8 mouse cellular contexts compared by ENCODE assay signal in the genomic region with DNA sequence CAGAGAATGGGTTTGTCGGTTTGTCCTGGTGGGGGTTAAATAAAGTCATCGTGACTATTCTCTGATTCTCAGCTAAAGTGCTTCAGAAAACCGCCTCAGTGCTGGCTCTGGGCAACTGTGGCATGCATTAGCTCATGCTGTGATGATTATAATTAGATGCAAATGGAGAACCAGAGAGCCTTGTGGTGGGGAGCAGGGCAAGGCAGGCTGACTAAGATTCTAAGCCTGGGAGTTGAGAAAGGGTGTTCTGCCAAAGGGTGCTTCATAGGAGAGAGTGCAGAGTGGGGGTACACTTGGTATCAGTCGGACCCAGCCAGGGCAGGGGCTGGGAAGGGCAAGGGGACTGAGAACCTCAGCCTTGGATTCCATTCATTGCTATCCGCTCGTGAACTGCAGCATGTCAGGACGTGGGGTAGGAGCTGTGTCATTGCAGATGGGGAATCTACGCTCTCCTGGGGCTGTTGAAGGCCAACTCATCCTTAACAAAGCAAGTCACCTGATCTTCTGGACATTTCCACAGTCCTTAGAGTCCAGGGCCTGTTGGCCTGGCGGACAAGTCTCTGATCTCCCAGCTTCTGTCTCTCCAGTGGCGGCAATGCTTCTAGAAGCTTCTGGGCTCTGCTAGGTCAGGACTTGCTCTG. TPM values are rescaled to one million over a fixed set of nuclear protein-coding genes. Genes with fewer than 3 reads are reported as not detected.
DNase-seq lines count a peak whose midpoint lies in the region; ATAC-seq and TF ChIP-seq lines count a peak whose summit lies in the region.

No protein-coding gene starts in this region.

- no peak for TF ChIP-seq CTCF in kidney, adult 2 months (conservative IDR thresholded peaks at IDR 0.05; ENCODE audit: insufficient read depth, insufficient read length, low read depth, low read length)
- no peak for TF ChIP-seq CTCF in C2C12 (IDR thresholded peaks at IDR 0.05; ENCODE audit: control insufficient read depth, insufficient read depth, insufficient read length)
- TF ChIP-seq CTCF in brain, embryonic 14.5 days (IDR thresholded peaks at IDR 0.05; ENCODE audit: borderline replicate concordance, extremely low read depth, insufficient read depth, insufficient read length) = no peak
- no peak for TF ChIP-seq CTCF in hindbrain, postnatal 0 days (IDR thresholded peaks at IDR 0.05; ENCODE audit: low read depth)

- H3K9ac ChIP-seq in hindbrain, postnatal 0 days (replicated peaks; ENCODE audit: low read length) = no peak overlapping the region

- no peak for TF ChIP-seq POLR2A in kidney, adult 2 months (IDR thresholded peaks at IDR 0.05; ENCODE audit: low read depth, low read length)
- no peak for TF ChIP-seq POLR2A in brain, embryonic 14.5 days (IDR thresholded peaks at IDR 0.05; ENCODE audit: borderline replicate concordance, extremely low read depth, insufficient read depth, insufficient read length, poor library complexity, severe bottlenecking)

- peaks cover 30% of the 10 kb centered on the region for H3K4me1 ChIP-seq in kidney, adult 2 months (ENCODE audit: control insufficient read depth, insufficient read depth, low read length)
- H3K4me1 ChIP-seq in hindbrain, postnatal 0 days (ENCODE audit: insufficient read depth, low read length) = peaks cover 28% of the 10 kb centered on the region

- no peaks in the 10 kb centered on the region for H3K36me3 ChIP-seq in kidney, adult 2 months (ENCODE audit: control insufficient read depth, insufficient read depth, low read length)
- peaks cover 66% of the 10 kb centered on the region for H3K36me3 ChIP-seq in C2C12 (ENCODE audit: control insufficient read depth, insufficient read depth)
- no peaks in the 10 kb centered on the region for H3K36me3 ChIP-seq in hindbrain, postnatal 0 days (ENCODE audit: insufficient read depth, low read length)

- no peaks in the 10 kb centered on the region for H3K27me3 ChIP-seq in kidney, adult 2 months (replicated peaks; ENCODE audit: control insufficient read depth, insufficient read depth, low read length)
- H3K27me3 ChIP-seq in C2C12 (ENCODE audit: control insufficient read depth, insufficient read depth, insufficient read length) = no peaks in the 10 kb centered on the region
- H3K27me3 ChIP-seq in hindbrain, postnatal 0 days (ENCODE audit: insufficient read depth, low read length) = no peaks in the 10 kb centered on the region

- peaks cover 100% of the 10 kb centered on the region for H3K79me2 ChIP-seq in C2C12 (ENCODE audit: control insufficient read depth, insufficient read depth)

- WGBS in kidney, adult 2 months = 59% methylated on average over 10 of the region's 10 CpGs
- WGBS in hindbrain, postnatal 0 days = 37% methylated on average over 10 of the region's 10 CpGs

- peak overlapping the region; percentile 53 for H3K27ac ChIP-seq in kidney, adult 2 months (ENCODE audit: insufficient read depth, low read depth, low read length)
- H3K27ac ChIP-seq in hindbrain, postnatal 0 days = peak overlapping the region; percentile 64

- H3K4me2 ChIP-seq in hindbrain, postnatal 0 days (ENCODE audit: low read depth, low read length) = no peak overlapping the region

- H3ac ChIP-seq in C2C12 (ENCODE audit: control insufficient read depth, insufficient read length, low read depth) = peak overlapping the region; percentile 42

- ATAC-seq in hindbrain, postnatal 0 days = peak; percentile 50
- ATAC-seq in erythroblast, adult 5-6 weeks (replicated peaks; ENCODE audit: low FRiP score, poor library complexity, severe bottlenecking) = no peak

- H3K4me3 ChIP-seq in kidney, adult 2 months (ENCODE audit: insufficient read depth, low read depth, low read length) = no peak overlapping the region
- H3K4me3 ChIP-seq in C2C12 (ENCODE audit: insufficient read depth, poor library complexity, severe bottlenecking) = no peak overlapping the region
- H3K4me3 ChIP-seq in hindbrain, postnatal 0 days (ENCODE audit: low read length) = no peak overlapping the region

- no peaks in the 10 kb centered on the region for H3K9me3 ChIP-seq in hindbrain, postnatal 0 days (ENCODE audit: low read length)

- DNase-seq in kidney, adult 2 months = no peak
- no peak for DNase-seq in kidney, postnatal 4 days
- peak; percentile 69 for DNase-seq in brain, embryonic 14.5 days (ENCODE audit: low read depth)
- DNase-seq in hindbrain, postnatal 0 days (ENCODE audit: low spot score) = peak; percentile 48
- no peak for DNase-seq in adrenal gland, postnatal 36 days
- DNase-seq in thymus, postnatal 0 days (ENCODE audit: low spot score) = no peak

- peaks cover 99% of the 10 kb centered on the region for H3K79me3 ChIP-seq in C2C12 (ENCODE audit: low read depth)

TF ChIP-seq in C2C12, 6 proteins besides CTCF, POLR2A, EP300 and RAD21:
- TF ChIP-seq MAX (IDR thresholded peaks at IDR 0.05) (peak; percentile 14), USF1 (IDR thresholded peaks at IDR 0.05; ENCODE audit: low read depth) (no peak), CEBPB (IDR thresholded peaks at IDR 0.05; ENCODE audit: low read depth) (no peak)

RNA-seq across cellular contexts. Expression of gene Fam129b, which starts 20.7 kb away (rescaled TPM):
- 32.3 and 33.4 TPM in 2 replicates for polyA plus RNA-seq in kidney, adult 2 months (2012; rRNA removed)
- polyA plus RNA-seq in C2C12 (2012; fragmentation: generic; extraction: Trizol) = 294 TPM
- 40.2 and 47.0 TPM in 2 replicates for polyA plus RNA-seq in brain, embryonic 14.5 days (2012; rRNA removed)
- total RNA-seq in hindbrain, postnatal 0 days (2014; rRNA removed) = 49.8 and 52.7 TPM in 2 replicates
- 20.8 and 23.5 TPM in 2 replicates for polyA plus RNA-seq in hindbrain, postnatal 0 days (2015; fragmentation: Nextera tagmentation; extraction: Ambion mirVana)
- 10 to 100 TPM; 15.8 to 32.3 TPM for total RNA-seq in adrenal gland, postnatal 36 days (2021)
- total RNA-seq in erythroblast, adult 5-6 weeks (2015; ENCODE audit: low replicate concordance) = 3.1 and 5.8 TPM in 2 replicates
- total RNA-seq in erythroblast, adult 5-6 weeks (2017; ENCODE audit: low replicate concordance) = 2.6 and 5.6 TPM in 2 replicates
- 10.9 and 12.4 TPM in 2 replicates for polyA plus RNA-seq in thymus, postnatal 0 days (2015; fragmentation: Nextera tagmentation; extraction: Ambion mirVana)

RNA-seq across cellular contexts. Expression of gene Stxbp1, which starts 49.6 kb away (rescaled TPM):
- polyA plus RNA-seq in kidney, adult 2 months (2012; rRNA removed) = 10.2 and 13.2 TPM in 2 replicates
- 28.7 TPM for polyA plus RNA-seq in C2C12 (2012; fragmentation: generic; extraction: Trizol)
- 170 and 238 TPM in 2 replicates for polyA plus RNA-seq in brain, embryonic 14.5 days (2012; rRNA removed)
- 142 and 149 TPM in 2 replicates for total RNA-seq in hindbrain, postnatal 0 days (2014; rRNA removed)
- polyA plus RNA-seq in hindbrain, postnatal 0 days (2015; fragmentation: Nextera tagmentation; extraction: Ambion mirVana) = 318 and 348 TPM in 2 replicates
- total RNA-seq in adrenal gland, postnatal 36 days (2021) = 10 to 100 TPM; 21.5 to 30.6 TPM
- 0.96 and 1.3 TPM in 2 replicates for total RNA-seq in erythroblast, adult 5-6 weeks (2015; ENCODE audit: low replicate concordance)
- total RNA-seq in erythroblast, adult 5-6 weeks (2017; ENCODE audit: low replicate concordance) = 0.34 and 0.56 TPM in 2 replicates
- polyA plus RNA-seq in thymus, postnatal 0 days (2015; fragmentation: Nextera tagmentation; extraction: Ambion mirVana) = 6.0 and 7.0 TPM in 2 replicates

Comparison
In these comparisons a context has a peak if more than half of its experiments do, and no peak if none do; other contexts are left out.
1. DNase-seq: peak in brain, embryonic 14.5 days (single experiment) and hindbrain, postnatal 0 days (single experiment); none in kidney, adult 2 months (single experiment), kidney, postnatal 4 days (0 of 2), adrenal gland, postnatal 36 days (0 of 2) and thymus, postnatal 0 days (single experiment).